Mouse (Mus musculus): ENCODE results near the gene Exosc7. TPM values are rescaled to one million over a fixed set of nuclear protein-coding genes. Genes with fewer than 3 reads are reported as not detected.

The Exosc7 gene
- 10 to 100 TPM; 20.3 to 36.4 TPM for polyA plus RNA-seq (2012; fragmentation: generic; extraction: Trizol)

DNA sequence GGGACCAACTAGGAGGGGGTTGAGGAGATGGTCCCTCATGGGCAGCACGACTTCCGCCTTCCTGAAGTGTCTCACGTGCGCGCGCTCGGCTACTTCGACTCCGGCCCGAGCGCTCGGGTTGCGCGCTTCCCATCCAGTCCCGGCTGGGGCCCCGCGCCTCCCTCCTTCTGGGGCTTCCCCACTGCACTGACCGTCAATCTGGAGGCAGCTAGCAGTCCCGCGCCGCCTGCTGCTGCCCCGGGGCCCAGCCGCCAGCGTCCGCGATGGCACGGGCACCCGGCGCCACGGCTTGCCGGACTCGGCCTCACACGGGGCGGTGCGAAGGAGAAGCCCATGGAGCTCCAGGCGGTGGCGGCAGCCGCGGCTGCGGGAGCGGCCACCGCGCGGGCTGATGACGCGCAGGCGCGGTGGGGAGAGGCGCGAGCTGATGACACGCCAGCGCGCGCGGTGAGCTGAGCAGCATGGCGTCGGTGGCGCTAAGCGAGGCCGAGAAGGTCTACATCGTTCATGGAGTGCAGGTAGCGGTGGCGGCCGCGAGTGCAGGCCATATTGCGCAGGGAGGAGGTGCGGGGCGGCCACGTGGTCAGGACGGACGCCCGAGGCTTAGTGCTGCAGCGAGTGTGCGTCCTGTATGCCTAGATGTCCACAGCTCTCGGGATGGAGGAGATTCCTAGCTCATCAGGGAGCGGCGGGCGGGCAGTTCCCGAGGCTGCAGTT lies at the start of gene Exosc7, which contains the start of gene Zdhhc3:
Gene Exosc7 (plus strand): TSS at position 411 of the 717 bp plus-strand sequence.
Gene Zdhhc3 (minus strand): TSS at position 401 of the 717 bp plus-strand sequence.

DNA sequence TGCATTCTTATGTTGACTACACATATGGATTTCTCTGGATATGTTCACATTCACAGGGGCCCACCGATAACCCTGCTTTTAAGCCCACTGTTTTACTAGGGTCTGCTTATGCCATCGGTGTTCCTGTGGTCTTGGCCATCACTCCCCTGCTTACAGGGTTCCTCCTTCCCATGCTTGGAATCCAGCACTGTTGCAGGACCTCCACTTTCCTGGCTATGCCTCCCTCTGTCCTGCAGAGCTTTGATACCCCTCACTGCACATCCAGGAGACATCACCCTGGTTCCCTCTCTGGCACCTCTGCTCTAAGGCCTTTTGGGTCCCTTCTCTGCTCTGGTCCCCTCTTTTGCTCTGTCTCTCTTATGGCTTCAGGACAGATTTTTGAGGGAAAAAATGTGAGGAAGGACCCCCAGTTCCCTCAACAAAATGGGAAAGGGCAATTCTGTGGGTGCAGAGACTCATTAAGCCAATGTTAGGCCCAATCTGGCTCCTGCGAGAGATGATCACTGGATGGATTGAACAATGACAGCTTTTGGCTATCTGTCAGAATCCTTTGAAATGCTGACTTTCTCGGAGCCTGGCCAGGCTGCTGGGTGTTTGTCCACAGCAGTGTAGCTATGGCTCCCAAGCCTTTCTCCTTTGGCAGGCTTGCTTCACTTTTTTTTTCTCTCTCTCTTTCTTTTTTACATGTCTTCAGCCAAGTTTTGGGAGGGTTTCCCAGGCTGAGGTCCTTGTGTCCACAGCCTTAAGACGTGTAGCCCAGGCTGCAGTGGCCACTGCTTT lies 37.4 kb downstream of the Exosc7 start, which contains the start of gene Clec3b:
Gene Clec3b (plus strand): TSS at position 706 of the 780 bp plus-strand sequence.

Other genes starting within 250 kb of the Exosc7 start
- gene Zfp445, start 247.2 kb upstream of the Exosc7 start, polyA plus RNA-seq (2012; fragmentation: generic; extraction: Trizol), result 1 to 10 TPM in 1 of 2 experiments, under 1 TPM in 1; 0.20 to 5.4 TPM
- 1 to 10 TPM in 1 of 2 experiments, under 1 TPM in 1; 0.04 to 1.7 TPM for gene Zkscan7, start 227.5 kb upstream of the Exosc7 start, polyA plus RNA-seq (2012; fragmentation: generic; extraction: Trizol)
- under 1 TPM in 1 of 2 experiments, not detected in 1; 0.25 TPM for gene Zfp105, start 190.1 kb upstream of the Exosc7 start, polyA plus RNA-seq (2012; fragmentation: generic; extraction: Trizol)
- 1 to 10 TPM; 1.5 to 5.6 TPM for gene 1110059G10Rik, start 162.2 kb upstream of the Exosc7 start, polyA plus RNA-seq (2012; fragmentation: generic; extraction: Trizol)
- gene Kif15, start 162.2 kb upstream of the Exosc7 start, polyA plus RNA-seq (2012; fragmentation: generic; extraction: Trizol), result 1 to 10 TPM in 1 of 2 experiments, under 1 TPM in 1; 0.91 to 4.9 TPM
- 10 to 100 TPM in 1 of 2 experiments, 1 to 10 TPM in 1; 4.8 to 16.0 TPM for gene Tmem42, start 91.9 kb upstream of the Exosc7 start, polyA plus RNA-seq (2012; fragmentation: generic; extraction: Trizol)
- under 1 TPM; 0.02 to 0.27 TPM for gene Tgm4, start 78.5 kb upstream of the Exosc7 start, polyA plus RNA-seq (2012; fragmentation: generic; extraction: Trizol)
- gene Zdhhc3, start within 50 bp of the Exosc7 start, polyA plus RNA-seq (2012; fragmentation: generic; extraction: Trizol), result 10 to 100 TPM; 47.7 to 48.1 TPM
- 100 to 1,000 TPM in 1 of 2 experiments, under 1 TPM in 1; 0.22 to 171 TPM for gene Clec3b, start 37.7 kb downstream of the Exosc7 start, polyA plus RNA-seq (2012; fragmentation: generic; extraction: Trizol)
- gene Cdcp1, start 102.8 kb downstream of the Exosc7 start, polyA plus RNA-seq (2012; fragmentation: generic; extraction: Trizol), result under 1 TPM in 1 of 2 experiments, not detected in 1; 0.11 TPM
- 10 to 100 TPM in 1 of 2 experiments, 1 to 10 TPM in 1; 8.1 to 20.3 TPM for gene Tmem158, start 147.5 kb downstream of the Exosc7 start, polyA plus RNA-seq (2012; fragmentation: generic; extraction: Trizol)

Data from C3H10T1/2 (cell line).